In the genomic region with DNA sequence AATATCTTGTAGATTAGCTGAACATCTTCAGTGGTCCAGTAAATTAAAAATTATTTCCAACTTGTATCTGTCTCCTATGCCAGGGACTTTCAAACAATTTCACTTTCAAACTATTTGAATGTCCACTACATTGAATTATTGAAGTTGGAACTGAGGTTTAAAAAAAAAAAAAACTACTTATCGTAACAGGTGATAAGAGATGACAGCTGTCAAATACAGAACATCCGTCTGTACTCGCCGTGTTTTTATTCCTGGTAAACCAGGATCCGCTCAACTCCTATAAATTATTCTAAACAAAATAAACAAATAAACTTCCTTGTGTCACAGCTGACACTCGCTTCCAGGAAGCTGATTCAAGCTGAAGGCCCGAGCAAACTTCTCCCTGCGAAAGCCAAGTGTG, we compare ENCODE assay signal across 9 mouse cellular contexts. TPM values are rescaled to one million over a fixed set of nuclear protein-coding genes. Genes with fewer than 3 reads are reported as not detected.
DNase-seq lines count a peak whose midpoint lies in the region; ATAC-seq lines count a peak whose summit lies in the region.
"Had no signal": no experiment of that assay in that cellular context is flagged by ENCODE, and none has a peak within 500 bp of the region (broad histone marks: within the 10 kb centered on the region; RNA-seq: fewer than 3 reads in every experiment).

No protein-coding gene starts in this region.

- peak overlapping the region; percentile 98 for H3K4me3 ChIP-seq in kidney, embryonic 15.5 days (replicated peaks)
- peak overlapping the region; percentile 88 for H3K4me3 ChIP-seq in hindbrain, embryonic 14.5 days (replicated peaks; ENCODE audit: low read length)
- H3K4me3 ChIP-seq in midbrain, embryonic 14.5 days (replicated peaks; ENCODE audit: low read depth, low read length), result peak overlapping the region; percentile 61

- WGBS in kidney, embryonic 15.5 days, result 5% methylated on average over 8 of the region's 8 CpGs
- WGBS in hindbrain, embryonic 14.5 days, result 15% methylated on average over 8 of the region's 8 CpGs
- 15% methylated on average over 8 of the region's 8 CpGs for WGBS in midbrain, embryonic 14.5 days

- ATAC-seq in kidney, embryonic 15.5 days (replicated peaks; ENCODE audit: low FRiP score), result no peak
- ATAC-seq in hindbrain, embryonic 14.5 days (ENCODE audit: low FRiP score), result no peak
- ATAC-seq in midbrain, embryonic 14.5 days (ENCODE audit: low FRiP score, low TSS enrichment), result no peak

- intact Hi-C loops in left cerebral cortex, postnatal 25 days (cut with DNase I), result loop anchor here (1.0 kb wide), 1 partner anchor 57 kb away; the partner anchor contains the start of genes Lias and Rpl9

- peak overlapping the region; percentile 93 for H3K27ac ChIP-seq in kidney, embryonic 15.5 days
- no peak overlapping the region for H3K27ac ChIP-seq in hindbrain, embryonic 14.5 days
- no peak overlapping the region for H3K27ac ChIP-seq in midbrain, embryonic 14.5 days (replicated peaks; ENCODE audit: low read depth, low read length)

- H3K9me3 ChIP-seq in kidney, embryonic 15.5 days (replicated peaks), result no peaks in the 10 kb centered on the region
- no peaks in the 10 kb centered on the region for H3K9me3 ChIP-seq in hindbrain, embryonic 14.5 days (ENCODE audit: control insufficient read depth, low read length)
- no peaks in the 10 kb centered on the region for H3K9me3 ChIP-seq in midbrain, embryonic 14.5 days (ENCODE audit: control insufficient read depth, low read length)

- no peak for DNase-seq in kidney, adult 9 months
- peak; percentile 40 for DNase-seq in c-Kit-positive CD71-positive TER-119-negative erythroid progenitor cells, embryonic 14.5 days (ENCODE audit: low read depth)
- DNase-seq in hindbrain, embryonic 14.5 days (ENCODE audit: low spot score), result no peak
- no peak for DNase-seq in midbrain, embryonic 14.5 days
- DNase-seq in cerebellum, adult 9-10 months, result no peak
- DNase-seq in left cerebral cortex, postnatal 25 days (ENCODE audit: low spot score in 2 of 2), result no peak
- no peak for DNase-seq in kidney, adult 11 months

- H3K4me1 ChIP-seq in kidney, embryonic 15.5 days, result peaks cover 16% of the 10 kb centered on the region
- peaks cover 9% of the 10 kb centered on the region; the same call in 1 of the 2 replicates for H3K4me1 ChIP-seq in hindbrain, embryonic 14.5 days (replicated peaks; ENCODE audit: control insufficient read depth, insufficient read depth, low read length)
- no peaks in the 10 kb centered on the region for H3K4me1 ChIP-seq in midbrain, embryonic 14.5 days (ENCODE audit: control insufficient read depth, insufficient read depth, low read length)

- H3K27me3 ChIP-seq in kidney, embryonic 15.5 days, result no peaks in the 10 kb centered on the region
- H3K27me3 ChIP-seq in hindbrain, embryonic 14.5 days (ENCODE audit: control insufficient read depth, insufficient read depth, low read length), result no peaks in the 10 kb centered on the region
- H3K27me3 ChIP-seq in midbrain, embryonic 14.5 days (ENCODE audit: control insufficient read depth, insufficient read depth, low read length), result no peaks in the 10 kb centered on the region

- H3K9ac ChIP-seq in kidney, embryonic 15.5 days, result peak overlapping the region; percentile 92
- peak overlapping the region; percentile 73 for H3K9ac ChIP-seq in hindbrain, embryonic 14.5 days
- peak overlapping the region; percentile 61 for H3K9ac ChIP-seq in midbrain, embryonic 14.5 days (replicated peaks; ENCODE audit: low read length)

- peaks cover 13% of the 10 kb centered on the region; the same call in 1 of the 2 replicates for H3K36me3 ChIP-seq in kidney, embryonic 15.5 days
- H3K36me3 ChIP-seq in hindbrain, embryonic 14.5 days (replicated peaks; ENCODE audit: control insufficient read depth, insufficient read depth), result no peaks in the 10 kb centered on the region
- H3K36me3 ChIP-seq in midbrain, embryonic 14.5 days (ENCODE audit: control insufficient read depth, insufficient read depth, low read length), result no peaks in the 10 kb centered on the region

- H3K4me2 ChIP-seq in kidney, embryonic 15.5 days, result peak overlapping the region; percentile 72
- peak overlapping the region; percentile 73 for H3K4me2 ChIP-seq in hindbrain, embryonic 14.5 days (replicated peaks)
- H3K4me2 ChIP-seq in midbrain, embryonic 14.5 days (ENCODE audit: low read length), result peak overlapping the region; percentile 80

RNA-seq across cellular contexts. Expression of gene Rfc1, which starts 0.7 kb away (rescaled TPM):
- 95.3 and 96.5 TPM in 2 replicates for polyA plus RNA-seq in kidney, embryonic 15.5 days (2015; fragmentation: Nextera tagmentation; extraction: Ambion mirVana)
- 33.4 and 37.4 TPM in 2 replicates for polyA plus RNA-seq in hindbrain, embryonic 14.5 days (2014; fragmentation: Nextera tagmentation; extraction: Ambion mirVana)
- polyA plus RNA-seq in midbrain, embryonic 14.5 days (2014; fragmentation: Nextera tagmentation; extraction: Ambion mirVana), result 23.3 and 34.8 TPM in 2 replicates
- total RNA-seq in left cerebral cortex, postnatal 25 days (2021), result 10 to 100 TPM; 27.8 to 30.3 TPM

RNA-seq across cellular contexts. Expression of gene Klb, which starts 13.3 kb away (rescaled TPM):
- polyA plus RNA-seq in kidney, embryonic 15.5 days (2015; fragmentation: Nextera tagmentation; extraction: Ambion mirVana), result 0.15 and 0.44 TPM in 2 replicates
- 0.09 and 0.16 TPM in 2 replicates for polyA plus RNA-seq in hindbrain, embryonic 14.5 days (2014; fragmentation: Nextera tagmentation; extraction: Ambion mirVana)
- polyA plus RNA-seq in midbrain, embryonic 14.5 days (2014; fragmentation: Nextera tagmentation; extraction: Ambion mirVana), result 0.12 TPM in 2 replicates
- under 1 TPM; 0.28 to 0.53 TPM for total RNA-seq in left cerebral cortex, postnatal 25 days (2021)
- total RNA-seq: neutrophil, adult 5-6 weeks had no signal

RNA-seq across cellular contexts. Expression of gene Rpl9, which starts 56.5 kb away (rescaled TPM):
- polyA plus RNA-seq in kidney, embryonic 15.5 days (2015; fragmentation: Nextera tagmentation; extraction: Ambion mirVana), result 1,013 and 1,049 TPM in 2 replicates
- polyA plus RNA-seq in hindbrain, embryonic 14.5 days (2014; fragmentation: Nextera tagmentation; extraction: Ambion mirVana), result 592 and 691 TPM in 2 replicates
- 669 and 719 TPM in 2 replicates for polyA plus RNA-seq in midbrain, embryonic 14.5 days (2014; fragmentation: Nextera tagmentation; extraction: Ambion mirVana)
- 100 to 1,000 TPM; 655 to 668 TPM for total RNA-seq in left cerebral cortex, postnatal 25 days (2021)

RNA-seq across cellular contexts. Expression of gene Lias, which starts 56.5 kb away (rescaled TPM):
- polyA plus RNA-seq in kidney, embryonic 15.5 days (2015; fragmentation: Nextera tagmentation; extraction: Ambion mirVana), result 61.0 and 71.5 TPM in 2 replicates
- polyA plus RNA-seq in hindbrain, embryonic 14.5 days (2014; fragmentation: Nextera tagmentation; extraction: Ambion mirVana), result 55.6 and 59.9 TPM in 2 replicates
- polyA plus RNA-seq in midbrain, embryonic 14.5 days (2014; fragmentation: Nextera tagmentation; extraction: Ambion mirVana), result 61.7 and 66.2 TPM in 2 replicates
- 10 to 100 TPM; 33.3 to 33.4 TPM for total RNA-seq in left cerebral cortex, postnatal 25 days (2021)
